Mouse (Mus musculus) olfactory bulb, adult 2 months (tissue): ENCODE measurements around the gene Car15.

Source experiments
- CTCF ChIP-seq: fragments of 200-500 bp; IDR thresholded peaks from 2 replicates; pipeline ENCODE4 v1.5.1; 2012; ENCODE audit warnings: low read depth, mild to moderate bottlenecking, low read length, moderate library complexity; ENCODE audit not compliant: insufficient read depth
- POLR2A ChIP-seq: fragments of 200-500 bp; IDR thresholded peaks from 2 replicates; pipeline ENCODE4 v1.6.1; 2012; ENCODE audit warnings: mild to moderate bottlenecking, low read depth, low read length, moderate library complexity; ENCODE audit not compliant: insufficient read depth

DNA sequence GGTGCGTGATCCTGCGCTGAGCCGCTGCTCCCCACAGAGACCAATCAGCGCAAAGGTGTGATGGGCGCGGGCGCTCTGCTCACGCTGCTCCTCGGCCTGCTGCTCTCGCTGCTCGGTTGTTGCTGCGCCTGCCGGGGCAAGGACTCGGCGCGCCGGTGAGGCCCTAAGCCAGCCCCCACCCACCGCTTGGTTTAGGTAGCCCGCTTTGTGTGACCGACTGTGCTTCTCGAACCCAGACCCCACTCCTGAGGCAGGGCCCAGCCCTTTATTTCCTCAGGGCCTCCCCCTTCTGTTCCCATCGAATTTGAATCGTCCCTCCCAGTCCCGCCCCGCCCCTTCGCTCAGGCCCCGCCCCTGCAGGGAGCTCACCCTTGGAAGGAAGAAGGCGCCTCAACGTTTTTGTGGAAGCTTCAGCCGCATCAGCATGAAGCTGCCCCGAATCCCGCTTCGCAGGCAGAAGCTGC, 33.7 kb downstream of the Car15 start:
- TF ChIP-seq CTCF (no peak), POLR2A (no peak)
